Mouse (Mus musculus): ENCODE data around the gene Gapdhs.

The Gapdhs gene

DNA sequence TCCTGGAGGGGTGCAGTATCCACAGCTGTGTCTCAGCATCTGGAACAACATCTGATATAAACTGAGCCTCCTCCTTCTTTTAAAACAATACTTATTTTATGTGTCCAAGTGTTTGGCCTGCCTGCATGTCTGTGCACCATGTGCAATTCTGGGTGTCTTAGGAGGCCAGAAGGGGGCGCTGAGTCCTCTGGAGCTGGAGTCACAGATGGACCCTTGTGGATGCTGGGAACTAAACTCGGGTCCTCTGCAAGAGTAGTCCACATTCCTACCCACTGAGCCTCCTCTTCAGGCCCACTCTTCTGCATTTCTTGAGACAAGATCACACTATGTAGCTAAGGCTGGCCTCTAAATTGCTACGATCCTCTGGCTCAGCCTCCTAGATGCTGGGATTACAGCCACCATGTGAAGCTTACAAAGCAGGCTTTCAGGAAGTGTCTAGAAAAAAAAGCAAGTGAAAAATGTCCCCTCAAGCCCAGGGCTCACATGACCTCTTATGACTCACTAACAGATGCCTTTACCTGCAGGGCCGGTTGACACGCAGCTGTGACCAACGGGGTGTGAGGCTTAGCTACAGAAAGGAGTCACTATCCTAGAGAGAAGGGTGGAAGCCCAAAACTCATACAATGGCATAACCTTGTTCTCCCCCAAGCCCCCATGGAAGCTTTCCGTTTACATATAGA is 4.2 kb upstream of the Gapdhs start:
- DNase-seq (ENCODE audit: low read depth, low spot score) = no peak

DNA sequence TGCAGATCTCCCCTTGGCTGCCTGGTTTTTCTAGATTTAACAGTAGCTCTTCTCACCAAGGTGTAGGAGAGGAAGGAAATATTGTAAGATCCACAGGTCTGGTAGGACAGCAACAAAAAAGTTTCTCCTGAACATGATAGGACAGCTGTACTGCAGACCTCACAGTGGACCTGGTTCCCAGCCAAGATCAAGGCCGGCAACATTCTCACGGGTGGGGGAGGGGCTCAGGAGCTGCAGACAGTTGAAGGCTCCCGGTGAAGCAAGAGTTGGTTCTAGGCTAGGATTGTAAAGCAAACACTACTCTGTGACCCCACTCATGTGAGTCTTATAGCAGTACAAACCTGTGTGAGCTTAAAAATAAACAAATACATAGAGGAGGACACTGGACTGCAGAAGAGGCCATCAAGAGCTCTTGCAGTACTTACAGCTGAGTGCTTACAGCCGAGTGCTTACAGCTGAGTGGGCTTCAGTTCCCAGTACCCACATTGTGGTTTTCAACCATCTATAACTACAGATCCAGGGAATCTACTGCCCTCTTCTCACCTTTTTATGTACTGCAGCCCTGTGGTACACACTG is 629 bp upstream of the Gapdhs start:
- no peak for DNase-seq (ENCODE audit: low read depth, low spot score)

DNA sequence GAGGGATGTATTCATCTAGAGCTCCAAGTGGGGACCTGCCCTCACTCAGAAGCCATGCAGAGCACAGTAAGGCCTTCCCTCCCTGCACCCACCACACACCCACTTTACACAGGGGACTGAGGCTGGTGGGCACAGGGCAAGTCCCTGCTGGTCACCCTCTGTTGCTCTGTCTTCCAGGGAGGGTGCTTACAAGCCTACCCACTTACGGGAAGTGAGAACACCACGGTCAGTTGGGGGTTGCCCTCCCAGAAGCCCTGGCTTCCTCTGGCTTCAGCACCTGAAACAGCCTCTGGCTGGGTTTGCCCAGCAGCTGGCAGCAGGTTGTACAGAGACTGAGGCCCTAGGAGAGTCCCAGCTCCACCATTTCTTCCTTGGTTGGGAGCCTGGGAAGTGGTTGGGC is 911 bp downstream of the Gapdhs start:
- DNase-seq (ENCODE audit: low read depth, low spot score) = peak; percentile 74

DNA sequence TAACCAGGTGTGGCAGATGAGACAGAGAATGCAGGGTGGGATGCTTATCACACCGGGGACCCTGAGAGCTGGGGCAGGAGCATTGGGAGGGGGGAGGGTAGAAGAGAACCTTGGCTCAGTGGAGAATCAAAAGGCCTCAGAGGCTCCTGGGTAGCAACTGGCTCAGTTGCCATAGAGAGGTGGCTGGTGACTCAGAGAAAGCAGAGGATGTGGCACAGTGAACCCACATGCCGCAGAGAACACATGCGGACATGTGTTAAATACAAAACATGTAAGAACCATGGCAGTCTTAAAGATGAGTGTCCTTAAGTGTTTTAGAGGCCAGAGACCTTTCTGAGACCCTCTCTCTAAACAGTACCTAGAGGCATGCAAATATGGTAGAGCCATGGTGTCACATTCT is 7.3 kb downstream of the Gapdhs start:
- DNase-seq (ENCODE audit: low read depth, low spot score) = no peak

DNA sequence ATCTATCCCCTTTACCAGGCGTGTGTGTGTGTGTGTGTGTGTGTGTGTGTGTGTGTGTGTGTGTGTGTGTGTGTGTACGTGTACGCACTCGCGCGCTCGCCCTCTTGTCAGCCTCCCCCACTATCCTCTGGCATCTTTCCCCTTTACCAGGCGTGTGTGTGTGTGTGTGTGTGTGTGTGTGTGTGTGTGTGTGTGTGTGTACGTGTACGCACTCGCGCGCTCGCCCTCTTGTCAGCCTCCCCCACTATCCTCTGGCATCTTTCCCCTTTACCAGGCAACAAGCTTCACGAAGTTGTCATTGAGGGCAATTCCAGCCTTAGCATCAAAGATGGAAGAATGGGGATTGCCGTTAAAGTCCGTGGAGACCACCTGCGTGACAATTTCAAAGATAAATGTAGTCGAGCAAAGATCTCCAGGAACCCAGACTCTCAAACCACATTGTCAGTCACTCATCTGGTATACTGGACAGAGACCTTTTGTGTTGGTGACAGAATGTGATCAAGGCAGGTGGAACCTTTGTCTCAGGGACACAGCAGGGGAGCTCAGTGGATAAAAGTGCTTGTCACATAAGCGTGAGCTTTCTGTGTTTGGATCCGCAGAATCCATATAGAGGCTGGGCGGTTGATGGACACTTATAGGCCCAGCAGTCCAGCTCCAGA is 13.3 kb downstream of the Gapdhs start:
- DNase-seq (ENCODE audit: low read depth, low spot score) = peak; percentile 36

DNA sequence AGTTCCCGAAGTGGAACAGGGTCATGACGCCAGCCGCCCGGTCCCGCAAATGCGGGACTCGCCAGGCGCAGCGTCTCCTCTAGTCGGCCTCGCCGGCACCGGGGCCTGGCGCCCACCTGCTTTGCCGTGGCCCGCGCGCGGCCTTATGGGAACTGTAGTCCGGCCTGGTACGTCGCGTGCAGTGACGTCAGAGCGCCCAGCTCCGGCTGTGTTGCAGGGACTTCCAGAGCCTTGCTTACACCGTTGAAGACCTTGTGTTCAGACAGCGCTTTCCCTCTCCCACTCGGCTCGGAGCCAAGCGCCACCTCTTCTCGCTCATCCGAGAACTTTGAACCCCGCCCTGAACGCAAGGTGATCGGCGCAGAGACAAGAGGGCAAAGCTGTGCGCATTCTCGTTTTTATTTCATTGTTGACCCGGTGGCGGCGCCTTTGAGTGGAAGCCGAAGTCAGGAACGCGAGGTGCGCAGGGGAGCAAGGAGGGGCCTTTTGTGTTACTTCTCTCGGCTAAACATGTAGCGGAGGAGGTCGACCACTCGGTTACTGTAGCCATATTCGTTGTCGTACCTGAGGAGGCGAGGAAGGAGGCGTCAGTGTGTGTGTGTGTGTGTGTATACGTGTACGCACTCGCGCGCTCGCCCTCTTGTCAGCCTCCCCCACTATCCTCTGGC is 14.0 kb downstream of the Gapdhs start, which contains the start of gene Tmem147:
Tmem147 (minus strand) TSS at position 145 of the 668 bp plus-strand sequence.
- peak; percentile 97 for DNase-seq (ENCODE audit: low read depth, low spot score)

DNA sequence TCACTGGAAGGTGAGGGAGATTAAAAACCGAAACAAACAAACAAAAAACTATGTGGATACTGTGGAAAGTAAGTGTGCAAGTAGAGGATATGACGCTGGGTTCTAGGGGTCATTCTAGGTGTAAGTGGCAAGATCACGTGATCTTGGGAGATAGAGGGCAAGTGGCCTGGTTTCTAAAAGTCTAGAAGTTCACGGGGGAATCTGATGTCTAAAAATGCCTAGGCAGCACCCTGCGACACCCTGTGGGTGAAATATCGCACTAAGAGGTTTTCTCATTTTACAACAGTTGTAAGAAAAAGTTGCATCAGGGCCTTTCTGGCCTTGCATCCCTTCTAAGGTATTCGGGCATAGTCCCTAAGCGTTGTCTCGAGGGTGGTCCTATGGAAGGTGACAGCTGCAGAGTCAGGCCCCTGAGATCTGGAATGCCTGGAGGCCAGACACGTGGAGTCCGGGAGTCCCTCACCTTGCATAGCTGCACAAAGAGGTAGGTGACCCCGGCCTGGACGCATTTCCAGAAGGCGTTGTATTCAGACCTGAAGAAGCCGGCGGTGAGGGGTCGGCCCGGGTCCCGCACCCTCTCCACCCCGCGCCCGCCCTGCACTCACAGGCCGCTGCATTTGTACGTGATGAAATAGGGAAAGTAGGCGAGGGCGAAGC is 14.6 kb downstream of the Gapdhs start:
- no peak for DNase-seq (ENCODE audit: low read depth, low spot score)

DNA sequence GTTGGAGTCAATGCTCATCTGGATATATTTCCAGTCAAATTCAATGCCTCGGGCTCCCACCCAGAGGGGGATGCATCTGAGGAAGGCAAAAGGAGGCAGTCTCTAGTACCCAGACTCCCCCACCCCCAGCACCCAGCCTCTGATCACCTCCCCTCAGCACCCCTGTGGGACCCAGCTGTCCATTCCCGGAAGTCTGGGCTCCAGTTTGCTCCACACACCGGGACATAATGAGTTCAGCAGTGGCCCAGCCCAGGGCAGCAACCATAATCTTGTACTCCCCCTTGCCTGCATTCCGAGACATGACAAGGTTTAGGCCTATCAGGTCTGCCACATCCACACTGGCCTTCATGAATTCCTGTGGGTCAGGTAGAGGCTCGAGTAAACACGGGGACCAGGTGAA is 15.3 kb downstream of the Gapdhs start:
- DNase-seq (ENCODE audit: low read depth, low spot score) = no peak

DNA sequence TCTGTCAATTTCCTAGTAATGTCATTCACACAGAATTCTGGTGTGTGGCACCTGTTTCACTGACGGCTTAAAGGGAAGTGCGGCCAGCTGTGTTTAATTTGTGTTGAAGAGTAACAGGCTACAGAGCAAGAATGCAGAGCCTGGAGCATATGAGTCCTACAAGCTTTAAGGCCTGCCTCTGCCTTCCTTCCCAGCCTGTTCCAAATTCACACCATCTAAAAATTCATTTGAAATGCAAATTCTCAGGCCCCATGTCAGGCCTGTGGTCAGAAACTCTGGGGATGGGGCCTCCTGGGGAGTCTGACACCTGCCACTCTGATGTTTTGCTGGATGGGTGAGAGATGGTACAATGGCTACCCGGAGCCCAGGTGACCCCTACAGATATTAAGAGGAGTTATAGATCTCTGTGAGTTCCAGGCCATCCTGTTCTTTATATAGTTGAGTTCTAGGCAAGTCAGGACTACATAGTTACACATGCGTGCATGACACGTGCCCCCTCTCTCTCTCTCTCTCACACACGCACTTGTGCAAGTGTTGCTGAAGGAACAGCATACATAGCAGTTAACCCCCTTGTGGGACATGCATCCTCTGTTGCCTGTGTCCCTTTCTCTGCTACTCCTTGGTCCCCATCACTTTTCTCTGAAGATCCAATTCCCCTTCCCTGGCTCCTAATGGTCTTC is 20.1 kb downstream of the Gapdhs start:
- peak; percentile 76 for DNase-seq (ENCODE audit: low read depth, low spot score)

DNA sequence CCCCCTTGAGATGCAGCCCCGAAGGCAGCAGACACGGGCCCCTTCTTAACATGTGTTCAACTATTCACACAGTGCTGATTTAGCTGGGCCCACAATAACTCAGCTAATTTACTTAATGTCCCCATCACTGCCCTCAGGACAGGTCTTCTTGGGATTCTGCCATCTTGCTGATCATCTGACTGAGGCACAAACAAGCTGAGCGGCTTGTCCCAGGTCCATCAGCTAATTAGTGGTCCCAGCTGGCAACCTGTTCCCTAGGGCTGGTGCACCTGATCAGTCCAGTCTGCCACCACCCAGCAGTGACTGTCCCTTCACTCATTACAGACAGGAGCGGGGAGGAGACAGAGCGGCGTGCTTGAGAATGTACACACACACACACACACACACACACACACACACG is 22.2 kb downstream of the Gapdhs start:
- no peak for DNase-seq (ENCODE audit: low read depth, low spot score)

DNA sequence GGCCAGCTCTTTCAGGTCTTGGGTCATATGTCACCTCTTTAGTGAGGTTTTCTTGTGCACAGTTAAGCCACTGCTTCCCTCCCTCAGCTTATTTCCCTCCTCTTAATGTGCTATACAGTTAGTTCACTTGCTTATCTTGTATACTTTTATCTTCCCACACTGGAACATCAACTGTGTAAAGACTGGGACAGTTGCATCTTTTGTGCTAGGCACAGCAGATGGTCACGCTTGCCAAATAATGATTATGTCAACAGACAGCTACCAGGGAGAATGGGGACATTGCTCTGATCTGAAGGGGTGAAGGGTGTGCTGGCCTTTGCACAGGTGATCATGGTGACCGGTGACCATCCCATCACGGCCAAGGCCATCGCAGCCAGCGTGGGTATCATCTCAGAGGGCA is 23.8 kb downstream of the Gapdhs start:
- no peak for DNase-seq (ENCODE audit: low read depth, low spot score)

DNA sequence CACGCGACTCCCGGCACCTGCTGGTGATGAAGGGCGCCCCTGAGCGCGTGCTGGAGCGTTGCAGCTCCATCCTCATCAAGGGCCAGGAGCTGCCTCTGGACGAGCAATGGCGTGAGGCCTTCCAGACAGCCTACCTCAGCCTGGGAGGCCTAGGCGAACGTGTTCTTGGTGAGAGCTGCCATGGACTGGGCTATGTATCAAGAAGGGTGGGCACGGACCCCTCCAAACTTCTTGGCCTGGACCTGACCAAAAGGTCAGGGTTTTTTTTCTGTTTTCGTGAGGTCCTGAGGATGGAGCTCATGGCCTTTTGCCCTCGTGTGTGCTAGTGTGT is 25.8 kb downstream of the Gapdhs start:
- no peak for DNase-seq (ENCODE audit: low read depth, low spot score)

DNA sequence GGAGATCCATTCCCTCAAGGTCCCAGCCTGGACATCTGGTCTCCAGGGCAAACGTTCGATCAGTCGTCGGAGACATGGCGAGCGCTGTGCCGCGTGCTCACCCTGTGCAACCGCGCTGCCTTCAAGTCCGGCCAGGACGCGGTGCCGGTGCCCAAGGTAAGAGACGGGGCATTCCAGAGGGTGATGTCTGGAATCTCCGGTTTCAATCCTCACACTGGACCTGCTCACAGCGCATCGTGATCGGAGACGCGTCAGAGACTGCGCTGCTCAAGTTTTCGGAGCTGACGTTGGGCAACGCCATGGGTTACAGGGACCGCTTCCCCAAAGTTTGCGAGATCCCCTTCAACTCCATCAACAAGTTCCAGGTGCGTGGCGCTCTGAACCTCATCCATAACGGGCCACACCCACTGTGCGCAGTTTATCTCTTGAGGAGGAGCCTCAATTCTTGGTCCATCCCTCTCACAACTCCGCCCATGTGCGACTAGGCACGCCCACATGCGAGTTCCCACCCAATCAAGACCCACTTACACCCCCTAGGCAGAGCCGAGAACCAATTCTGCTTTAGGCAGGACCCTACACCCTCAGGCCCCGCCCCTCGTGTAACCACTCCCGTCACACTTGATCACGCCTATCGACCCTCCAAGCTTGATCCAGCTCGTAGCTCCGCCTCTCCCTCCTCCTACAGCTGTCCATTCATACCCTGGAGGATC is 26.3 kb downstream of the Gapdhs start:
- DNase-seq (ENCODE audit: low read depth, low spot score) = peak; percentile 94

DNA sequence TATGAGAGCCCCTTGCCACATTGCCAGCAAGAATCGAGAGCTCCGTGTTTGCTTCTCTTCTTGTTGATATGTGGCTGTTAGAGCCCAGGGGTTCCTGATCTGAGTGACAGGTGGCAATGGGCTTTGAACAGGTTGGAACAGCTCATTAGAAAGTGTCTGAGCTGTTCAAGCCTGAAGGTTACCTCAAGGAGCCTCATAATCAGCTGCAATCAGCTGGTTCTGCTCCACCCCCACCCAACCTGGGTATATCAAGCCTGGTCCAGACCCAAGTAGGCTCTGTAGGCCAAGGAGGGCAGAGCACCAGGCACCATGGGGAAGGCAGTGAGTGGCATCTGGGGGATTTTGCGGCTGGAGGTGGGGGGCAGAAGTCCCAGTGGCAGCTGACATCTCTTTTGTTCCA is 31.5 kb downstream of the Gapdhs start, which contains the start of gene Atp4a:
Atp4a (plus strand) TSS at position 268 of the 400 bp plus-strand sequence.
- no peak for DNase-seq (ENCODE audit: low read depth, low spot score)

DNA sequence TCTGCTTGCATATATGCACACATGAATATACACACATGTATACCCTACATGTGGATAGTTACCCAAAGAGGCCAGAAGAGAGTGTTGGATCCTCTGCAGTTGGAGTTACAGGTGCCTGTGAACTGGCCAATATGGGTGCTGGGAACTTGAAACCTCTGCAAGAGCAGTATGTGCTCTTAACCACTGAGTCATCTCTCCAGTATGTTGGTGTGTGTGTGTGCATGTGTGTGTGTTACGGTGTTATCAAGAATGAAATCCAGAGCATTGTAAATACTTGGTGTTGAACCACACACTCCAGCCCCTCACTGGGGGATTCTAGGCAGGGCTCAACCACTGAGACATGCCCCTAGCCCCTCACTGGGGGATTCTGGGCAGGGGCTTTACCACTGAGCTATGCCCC is 36.0 kb downstream of the Gapdhs start:
- DNase-seq (ENCODE audit: low read depth, low spot score) = no peak

DNA sequence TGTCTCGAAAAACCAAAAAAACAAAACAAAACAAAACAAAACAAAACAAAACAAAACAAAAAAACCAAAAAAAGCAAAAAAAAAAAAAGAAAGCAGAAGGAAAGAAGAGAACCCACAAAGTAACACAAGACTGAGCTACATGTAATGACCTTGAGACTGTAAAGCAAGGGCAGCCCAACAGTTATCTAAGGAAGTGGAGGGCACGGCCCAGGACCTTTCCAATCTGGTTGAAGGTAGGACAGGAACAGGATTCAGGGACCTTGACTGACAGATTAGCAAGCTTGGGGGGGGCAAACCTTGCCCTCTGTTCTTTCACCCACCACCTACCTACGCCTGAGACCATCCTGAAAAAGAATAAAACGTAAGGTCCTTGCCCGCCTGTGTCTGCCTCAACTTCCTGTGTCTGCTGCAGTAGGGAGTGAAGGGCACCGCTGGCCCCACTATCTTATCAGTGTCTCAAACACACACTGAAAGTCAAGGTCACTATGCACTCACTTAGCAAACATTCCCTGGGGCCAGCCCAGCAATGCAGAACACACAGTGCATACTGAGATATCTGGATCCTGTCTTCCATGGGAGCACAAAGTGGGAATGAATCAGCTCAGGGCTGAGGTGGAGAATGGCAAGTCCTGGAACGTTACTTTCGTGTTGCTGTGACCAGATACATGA is 37.1 kb downstream of the Gapdhs start:
- no peak for DNase-seq (ENCODE audit: low read depth, low spot score)

DNA sequence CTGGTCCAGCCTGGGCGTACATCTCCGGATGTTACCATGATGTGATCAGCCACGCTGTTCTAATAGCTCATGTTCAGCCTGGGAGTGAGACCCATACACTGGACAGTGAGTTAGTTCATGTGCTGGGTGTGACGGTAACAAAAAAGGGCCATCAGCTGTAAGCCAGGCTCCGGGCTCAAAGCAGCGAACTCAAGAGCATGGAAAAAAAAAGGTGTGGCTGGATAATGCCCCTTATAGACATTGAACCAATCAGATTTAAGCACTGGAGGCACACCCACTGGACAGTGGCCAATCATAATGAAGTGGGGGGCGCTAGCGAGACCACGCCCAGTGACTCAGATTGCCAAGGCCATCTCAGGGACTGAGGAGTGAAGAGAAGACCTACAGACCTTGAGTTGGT is 44.9 kb downstream of the Gapdhs start, which contains the start of gene 2200002J24Rik:
2200002J24Rik (plus strand) TSS at position 338 of the 400 bp plus-strand sequence.
- DNase-seq (ENCODE audit: low read depth, low spot score) = peak; percentile 89

DNA sequence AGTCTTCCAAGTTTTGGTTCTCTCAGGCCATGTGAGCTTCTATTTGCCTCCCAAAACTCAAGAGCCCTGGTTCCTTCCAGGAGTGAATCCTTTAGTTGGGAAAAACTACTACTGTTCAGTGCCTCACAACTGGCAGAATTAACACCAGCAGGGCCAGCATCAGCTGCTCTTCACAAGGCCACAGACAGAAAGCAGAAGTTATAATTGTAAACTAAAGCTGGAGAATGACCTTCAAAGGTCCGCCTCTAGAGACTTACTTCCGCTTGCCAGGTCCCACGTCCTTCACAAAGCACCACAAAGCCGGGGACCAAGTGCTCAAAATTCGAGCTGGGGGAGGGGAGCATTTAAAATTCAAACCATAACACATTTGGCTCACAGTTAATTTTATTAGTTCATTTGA is 45.4 kb downstream of the Gapdhs start:
- DNase-seq (ENCODE audit: low read depth, low spot score) = peak; percentile 86

DNA sequence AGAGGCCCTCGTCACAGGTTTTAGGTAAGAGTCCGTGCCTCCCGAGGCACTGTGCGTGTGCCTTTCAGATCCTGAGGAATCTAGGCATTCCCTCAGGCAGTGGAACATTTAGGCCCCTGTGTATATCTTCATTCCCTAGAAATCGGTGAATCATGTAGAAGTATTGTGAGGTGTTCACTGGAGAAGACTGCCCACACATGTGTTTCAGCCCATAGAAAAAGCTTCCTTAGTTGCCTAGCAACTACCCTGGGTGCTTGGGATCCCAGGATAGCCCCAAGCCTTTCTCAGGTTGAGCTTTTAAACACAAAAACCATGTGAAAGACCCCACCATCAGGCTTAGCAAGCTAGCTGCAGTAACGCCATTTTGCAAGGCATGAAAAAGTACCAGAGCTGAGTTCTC is 55.2 kb downstream of the Gapdhs start:
- DNase-seq (ENCODE audit: low read depth, low spot score) = no peak

DNA sequence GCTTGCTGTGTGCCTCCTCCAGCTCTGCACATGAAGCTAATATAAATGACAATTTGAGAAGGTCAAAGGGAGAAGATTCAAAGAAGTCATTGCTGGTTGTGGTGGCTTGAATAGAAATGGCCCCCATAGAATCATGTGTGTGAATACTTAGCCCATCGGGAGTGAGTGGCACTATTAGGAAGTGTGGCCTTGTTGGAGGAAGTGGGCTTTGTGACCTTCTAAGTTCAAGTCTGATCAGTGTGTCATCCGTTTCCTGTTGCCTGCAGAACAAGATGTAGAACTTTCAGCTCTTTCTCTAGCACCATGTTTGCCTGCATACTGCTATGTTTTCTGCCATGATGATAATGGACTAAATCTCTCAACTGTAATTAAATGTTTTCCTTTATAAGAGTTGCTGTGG is 60.1 kb downstream of the Gapdhs start:
- peak; percentile 19 for DNase-seq (ENCODE audit: low read depth, low spot score)

Measured in A20 (cell line).